Comparison of ENCODE assay signal across 8 mouse cellular contexts in genomic region chr14:31781309-31782049, GRCm38 (mm10). TPM values are rescaled to one million over a fixed set of nuclear protein-coding genes. Genes with fewer than 3 reads are reported as not detected.
DNase-seq lines count a peak whose midpoint lies in the region; ATAC-seq lines count a peak whose summit lies in the region.

No protein-coding gene starts in this region.

- H3K9ac ChIP-seq in hindbrain, embryonic 11.5 days (ENCODE audit: low read depth, low read length), result no peak overlapping the region; the same call in 1 of the 2 replicates

- peak; percentile 82 for DNase-seq in adipocyte (ENCODE audit: low spot score)
- peak; percentile 77 for DNase-seq in cerebellum, adult 9-10 months
- peak; percentile 28 for DNase-seq in forelimb bud, embryonic 11.5 days (ENCODE audit: low read depth, low spot score)
- DNase-seq in hindbrain, embryonic 11.5 days (ENCODE audit: low spot score), result peak; percentile 38
- DNase-seq in layer of hippocampus, postnatal 36 days, result peak; percentile 65
- DNase-seq in lung, postnatal 25 days (ENCODE audit: low spot score), result peak; percentile 23
- peak; percentile 55 to 67 for DNase-seq in right cerebral cortex, postnatal 10 days (ENCODE audit: low spot score in 2 of 2)
- no peak for DNase-seq in testis, postnatal 10 days (ENCODE audit: low spot score)

- no peak for ATAC-seq in hindbrain, embryonic 11.5 days (ENCODE audit: low FRiP score)

- H3K4me1 ChIP-seq in hindbrain, embryonic 11.5 days (replicated peaks; ENCODE audit: control insufficient read depth, insufficient read depth, low read length), result no peaks in the 10 kb centered on the region; the same call in 1 of the 2 replicates

- no peak overlapping the region for H3K4me3 ChIP-seq in hindbrain, embryonic 11.5 days (ENCODE audit: low read depth, low read length)

- H3K27ac ChIP-seq in hindbrain, embryonic 11.5 days (ENCODE audit: low read depth, low read length), result peak overlapping the region; percentile 75

- no peaks in the 10 kb centered on the region for H3K9me3 ChIP-seq in hindbrain, embryonic 11.5 days (ENCODE audit: control insufficient read depth, low read length)

- H3K27me3 ChIP-seq in hindbrain, embryonic 11.5 days (ENCODE audit: control insufficient read depth, insufficient read depth, low read length), result no peaks in the 10 kb centered on the region

- H3K36me3 ChIP-seq in hindbrain, embryonic 11.5 days (ENCODE audit: control insufficient read depth, insufficient read depth, low read length), result no peaks in the 10 kb centered on the region

- WGBS in hindbrain, embryonic 11.5 days, result 36% methylated on average over 11 of the region's 11 CpGs

- H3K4me2 ChIP-seq in hindbrain, embryonic 11.5 days (replicated peaks; ENCODE audit: low read depth, low read length), result peak overlapping the region; percentile 8

RNA-seq across cellular contexts. Expression of gene Ankrd28, which starts 49.0 kb away (rescaled TPM):
- polyA plus RNA-seq in hindbrain, embryonic 11.5 days (2014; fragmentation: Nextera tagmentation; extraction: Ambion mirVana), result 10.2 and 10.5 TPM in 2 replicates
- total RNA-seq in layer of hippocampus, postnatal 36 days (2021), result 10 to 100 TPM; 53.5 to 55.2 TPM
